ENCODE assay signal across 13 mouse cellular contexts in the genomic region with DNA sequence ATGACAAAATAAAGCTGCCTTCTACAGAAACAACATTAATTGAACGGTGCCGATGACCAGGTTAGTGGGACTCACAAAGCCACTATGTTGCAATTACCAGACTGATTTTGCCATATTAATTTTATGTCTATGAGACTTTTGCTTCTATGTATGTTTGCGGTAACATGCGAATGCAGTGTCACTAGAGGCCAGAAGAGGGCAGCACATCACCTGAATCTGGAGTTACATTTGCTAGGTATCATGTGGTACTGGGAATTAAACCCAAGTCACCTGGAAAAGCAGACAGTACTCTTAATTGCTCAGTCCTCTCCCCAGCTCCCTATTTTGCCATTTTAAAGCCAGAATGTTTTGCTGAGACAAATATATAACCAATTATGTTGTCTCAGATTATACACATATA.
DNase-seq lines count a peak whose midpoint lies in the region; ATAC-seq and TF ChIP-seq lines count a peak whose summit lies in the region.
"Had no signal": no experiment of that assay in that cellular context is flagged by ENCODE, and none has a peak within 500 bp of the region (broad histone marks: within the 10 kb centered on the region; RNA-seq: fewer than 3 reads in every experiment).

No protein-coding gene starts in this region.

- no peak overlapping the region for H3K4me3 ChIP-seq in liver, embryonic 14.5 days (ENCODE audit: insufficient read depth in 1 of 2, low read depth in 2 of 2, low read length in 2 of 2)
- H3K4me3 ChIP-seq in neural tube, embryonic 15.5 days (replicated peaks), result no peak overlapping the region
- H3K4me3 ChIP-seq: hindbrain, embryonic 13.5 days; midbrain, embryonic 15.5 days had no signal

- no peak overlapping the region for H3K4me2 ChIP-seq in liver, embryonic 14.5 days (ENCODE audit: low read depth)
- no peak overlapping the region for H3K4me2 ChIP-seq in neural tube, embryonic 15.5 days
- H3K4me2 ChIP-seq: hindbrain, embryonic 13.5 days; midbrain, embryonic 15.5 days had no signal

- H3K9me3 ChIP-seq in liver, embryonic 14.5 days (ENCODE audit: control insufficient read depth, low read length), result no peaks in the 10 kb centered on the region
- no peaks in the 10 kb centered on the region for H3K9me3 ChIP-seq in neural tube, embryonic 15.5 days (replicated peaks)
- H3K9me3 ChIP-seq: midbrain, embryonic 15.5 days had no signal

- POLR2A ChIA-PET in Patski (lab: Charles Lee), result interaction anchor here (0.6 to 1.5 kb wide), 2 partner anchors 15 to 382 kb away, joined by 3 to 4 read pairs; no protein-coding TSS in a partner anchor

- no peak overlapping the region for H3K9ac ChIP-seq in liver, embryonic 14.5 days (replicated peaks)
- H3K9ac ChIP-seq in neural tube, embryonic 15.5 days (replicated peaks), result no peak overlapping the region
- H3K9ac ChIP-seq: hindbrain, embryonic 13.5 days; midbrain, embryonic 15.5 days had no signal

- no peaks in the 10 kb centered on the region for H3K36me3 ChIP-seq in liver, embryonic 14.5 days (replicated peaks; ENCODE audit: control insufficient read depth, insufficient read depth, low read depth)
- H3K36me3 ChIP-seq in splenic B cell, adult 2 months (ENCODE audit: control insufficient read depth, insufficient read depth, low read length, poor library complexity, severe bottlenecking), result no peaks in the 10 kb centered on the region
- H3K36me3 ChIP-seq in neural tube, embryonic 15.5 days, result no peaks in the 10 kb centered on the region
- H3K36me3 ChIP-seq: hindbrain, embryonic 13.5 days; midbrain, embryonic 15.5 days had no signal

- DNase-seq in cerebellum, postnatal 10 days, result peak; percentile 33 to 46
- DNase-seq in liver, embryonic 14.5 days (ENCODE audit: low read depth in 3 of 3, low spot score in 3 of 3), result no peak
- DNase-seq in liver, result no peak
- no peak for DNase-seq in Patski (ENCODE audit: low read depth, low spot score)
- peak; percentile 20 for DNase-seq in splenic B cell, adult 2 months (ENCODE audit: low read depth, low spot score)
- DNase-seq: cerebellum, adult 11-12 months; layer of hippocampus, postnatal 36 days; right cerebral cortex, adult 18-20 months had no signal

- CTCF ChIA-PET in Patski (lab: Charles Lee), result interaction anchor here (0.8 to 1.2 kb wide), 2 partner anchors 38 to 44 kb away, joined by 3 read pairs; no protein-coding TSS in a partner anchor

- TF ChIP-seq EP300 in liver, embryonic 14.5 days (IDR thresholded peaks at IDR 0.05; ENCODE audit: low read depth), result no peak

- no peaks in the 10 kb centered on the region for H3K27me3 ChIP-seq in liver, embryonic 14.5 days (ENCODE audit: control insufficient read depth, insufficient read depth, low read length)
- H3K27me3 ChIP-seq in Patski, result no peaks in the 10 kb centered on the region
- H3K27me3 ChIP-seq in splenic B cell, adult 2 months (ENCODE audit: control insufficient read depth, insufficient read depth, low read length, poor library complexity, severe bottlenecking), result no peaks in the 10 kb centered on the region
- no peaks in the 10 kb centered on the region for H3K27me3 ChIP-seq in neural tube, embryonic 15.5 days (replicated peaks)
- H3K27me3 ChIP-seq: midbrain, embryonic 15.5 days had no signal

- H3K4me1 ChIP-seq in liver, embryonic 14.5 days (replicated peaks; ENCODE audit: control insufficient read depth in 2 of 2, insufficient read depth in 2 of 2, low read length in 1 of 2), result no peaks in the 10 kb centered on the region
- H3K4me1 ChIP-seq in neural tube, embryonic 15.5 days, result no peaks in the 10 kb centered on the region
- H3K4me1 ChIP-seq: hindbrain, embryonic 13.5 days had no signal

- in situ Hi-C loops in Patski (cut with MboI; ENCODE audit: low pct_unique_long_range_greater_than_20kb), result loop anchor here (10.0 kb wide), 3 partner anchors 204 to 564 kb away; no protein-coding TSS in a partner anchor

- 61% methylated on average over 4 of the region's 4 CpGs for WGBS in liver, embryonic 14.5 days (ENCODE audit: insufficient replicate concordance)
- WGBS in neural tube, embryonic 15.5 days, result 83% methylated on average over 4 of the region's 4 CpGs

- no peak for ATAC-seq in cerebellum, adult (ENCODE audit: insufficient number of reproducible peaks, low FRiP score, low TSS enrichment)
- no peak for ATAC-seq in liver, embryonic 14.5 days (ENCODE audit: insufficient read depth)
- ATAC-seq in Patski, result no peak
- no peak for ATAC-seq in frontal cortex, adult (ENCODE audit: low TSS enrichment)
- no peak for ATAC-seq in neural tube, embryonic 15.5 days (ENCODE audit: low FRiP score)
- ATAC-seq: midbrain, embryonic 15.5 days had no signal

- peak; percentile 58 for TF ChIP-seq CTCF in liver, embryonic 14.5 days (IDR thresholded peaks at IDR 0.05; ENCODE audit: low read depth)
- TF ChIP-seq CTCF in Patski (IDR thresholded peaks at IDR 0.05), result peak; percentile 76

- no peak overlapping the region for H3K27ac ChIP-seq in liver, embryonic 14.5 days
- H3K27ac ChIP-seq in neural tube, embryonic 15.5 days (replicated peaks), result no peak overlapping the region
- H3K27ac ChIP-seq: hindbrain, embryonic 13.5 days; midbrain, embryonic 15.5 days had no signal

Comparison
In these comparisons a context has a peak if more than half of its experiments do, and no peak if none do; other contexts are left out.
1. DNase-seq: peak in cerebellum, postnatal 10 days (2 of 2) and splenic B cell, adult 2 months (single experiment); none in liver, embryonic 14.5 days (0 of 3), liver (single experiment) and Patski (single experiment).